Mouse (Mus musculus): ENCODE results near the gene Cers2.
A peak's percentile ranks its signal among the peaks of the same experiment; 100 is the strongest.

The Cers2 gene

DNA sequence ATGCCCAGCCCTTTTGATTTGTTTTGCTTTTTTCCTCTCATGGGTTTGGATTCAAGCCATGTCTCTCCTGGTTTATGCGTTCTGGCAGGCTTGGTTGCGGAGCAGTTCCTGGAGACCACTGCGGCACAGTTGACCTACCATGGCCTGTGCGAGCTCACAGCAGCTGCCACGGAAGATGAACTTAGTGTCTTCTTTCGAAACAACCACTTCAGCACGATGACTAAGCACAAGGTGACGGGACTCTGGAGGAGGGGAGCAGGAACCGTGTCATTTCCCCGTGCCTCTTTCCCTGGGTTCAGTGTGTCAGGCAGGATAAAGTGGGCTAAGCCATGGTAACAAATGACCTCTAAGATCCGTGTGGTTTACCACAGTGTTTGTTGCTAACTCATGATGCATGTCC lies 21.1 kb upstream of the Cers2 start:
- TF ChIP-seq NANOG (IDR thresholded peaks at IDR 0.05; ENCODE audit: borderline replicate concordance, low read length) = no peak
- no peak for TF ChIP-seq POU5F1 (IDR thresholded peaks at IDR 0.05; ENCODE audit: borderline replicate concordance, low read length)
- no peak for TF ChIP-seq CTCF (conservative IDR thresholded peaks at IDR 0.05; ENCODE audit: low read length)
- peaks cover 93% of the 10 kb centered on the region for H3K4me1 ChIP-seq (replicated peaks; ENCODE audit: low read depth, low read length)
- H3K27me3 ChIP-seq (ENCODE audit: insufficient read depth, low read length) = no peaks in the 10 kb centered on the region
- 0 out of 2 replicates have a peak overlapping the region, but pooled peaks have one; percentile 13 for H3K4me3 ChIP-seq (replicated peaks; ENCODE audit: low read length)
- H3K36me3 ChIP-seq (ENCODE audit: insufficient read depth, low read length) = peaks cover 99% of the 10 kb centered on the region
- no peaks in the 10 kb centered on the region for H3K9me3 ChIP-seq (ENCODE audit: low read length)

DNA sequence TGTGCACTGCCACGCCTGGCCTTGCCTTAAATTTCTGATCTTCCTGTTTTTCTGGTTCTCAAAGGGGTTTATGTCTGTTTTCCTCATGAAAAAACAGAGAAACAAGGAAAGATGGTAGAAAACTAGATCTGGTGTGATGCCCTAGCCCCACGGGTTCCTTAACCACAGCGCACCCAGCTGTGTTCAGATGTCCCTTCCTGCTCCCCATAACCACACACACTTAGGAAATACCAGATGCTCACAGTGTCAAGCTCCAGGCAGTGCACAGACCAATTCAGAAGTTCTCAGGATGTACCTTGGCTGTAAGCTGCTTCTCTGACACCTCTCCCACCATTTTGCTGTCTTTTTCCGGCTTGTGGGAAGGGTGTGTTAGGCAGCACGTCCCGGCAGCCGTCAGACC lies 20.3 kb upstream of the Cers2 start:
- H3K4me1 ChIP-seq (replicated peaks; ENCODE audit: low read depth, low read length) = peaks cover 89% of the 10 kb centered on the region
- no peak overlapping the region; the same call in 1 of the 2 replicates for H3K4me3 ChIP-seq (replicated peaks; ENCODE audit: low read length)
- TF ChIP-seq CTCF (conservative IDR thresholded peaks at IDR 0.05; ENCODE audit: low read length) (no peak), NANOG (IDR thresholded peaks at IDR 0.05; ENCODE audit: borderline replicate concordance, low read length) (no peak), POU5F1 (IDR thresholded peaks at IDR 0.05; ENCODE audit: borderline replicate concordance, low read length) (no peak)
- peaks cover 91% of the 10 kb centered on the region for H3K36me3 ChIP-seq (ENCODE audit: insufficient read depth, low read length)
- no peaks in the 10 kb centered on the region for H3K9me3 ChIP-seq (ENCODE audit: low read length)
- H3K27me3 ChIP-seq (ENCODE audit: insufficient read depth, low read length) = no peaks in the 10 kb centered on the region

DNA sequence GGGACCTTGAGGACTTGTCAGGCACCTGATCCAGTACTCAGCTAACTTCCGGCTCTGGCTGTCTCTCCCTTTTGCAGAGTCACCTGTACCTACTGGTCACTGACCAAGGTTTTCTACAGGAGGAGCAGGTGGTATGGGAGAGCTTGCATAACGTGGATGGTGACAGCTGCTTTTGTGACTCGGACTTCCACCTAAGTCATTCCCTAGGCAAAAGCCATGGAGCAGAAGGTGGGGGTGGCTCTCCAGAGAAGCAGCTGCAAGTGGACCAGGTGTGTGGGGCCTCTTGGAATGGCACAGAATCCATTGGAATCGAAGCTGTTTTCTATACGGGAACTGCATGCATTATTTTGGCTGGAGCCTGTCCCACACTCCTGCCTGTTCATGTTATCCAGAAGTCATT lies 19.9 kb upstream of the Cers2 start:
- Histone ChIP-seq H3K36me3 (ENCODE audit: insufficient read depth, low read length) (peaks cover 87% of the 10 kb centered on the region), H3K4me1 (replicated peaks; ENCODE audit: low read depth, low read length) (peaks cover 87% of the 10 kb centered on the region), H3K9me3 (ENCODE audit: low read length) (no peaks in the 10 kb centered on the region), H3K4me3 (replicated peaks; ENCODE audit: low read length) (no peak overlapping the region; the same call in 1 of the 2 replicates), H3K27me3 (ENCODE audit: insufficient read depth, low read length) (no peaks in the 10 kb centered on the region)
- TF ChIP-seq NANOG (IDR thresholded peaks at IDR 0.05; ENCODE audit: borderline replicate concordance, low read length) (no peak), POU5F1 (IDR thresholded peaks at IDR 0.05; ENCODE audit: borderline replicate concordance, low read length) (no peak), CTCF (conservative IDR thresholded peaks at IDR 0.05; ENCODE audit: low read length) (no peak)

DNA sequence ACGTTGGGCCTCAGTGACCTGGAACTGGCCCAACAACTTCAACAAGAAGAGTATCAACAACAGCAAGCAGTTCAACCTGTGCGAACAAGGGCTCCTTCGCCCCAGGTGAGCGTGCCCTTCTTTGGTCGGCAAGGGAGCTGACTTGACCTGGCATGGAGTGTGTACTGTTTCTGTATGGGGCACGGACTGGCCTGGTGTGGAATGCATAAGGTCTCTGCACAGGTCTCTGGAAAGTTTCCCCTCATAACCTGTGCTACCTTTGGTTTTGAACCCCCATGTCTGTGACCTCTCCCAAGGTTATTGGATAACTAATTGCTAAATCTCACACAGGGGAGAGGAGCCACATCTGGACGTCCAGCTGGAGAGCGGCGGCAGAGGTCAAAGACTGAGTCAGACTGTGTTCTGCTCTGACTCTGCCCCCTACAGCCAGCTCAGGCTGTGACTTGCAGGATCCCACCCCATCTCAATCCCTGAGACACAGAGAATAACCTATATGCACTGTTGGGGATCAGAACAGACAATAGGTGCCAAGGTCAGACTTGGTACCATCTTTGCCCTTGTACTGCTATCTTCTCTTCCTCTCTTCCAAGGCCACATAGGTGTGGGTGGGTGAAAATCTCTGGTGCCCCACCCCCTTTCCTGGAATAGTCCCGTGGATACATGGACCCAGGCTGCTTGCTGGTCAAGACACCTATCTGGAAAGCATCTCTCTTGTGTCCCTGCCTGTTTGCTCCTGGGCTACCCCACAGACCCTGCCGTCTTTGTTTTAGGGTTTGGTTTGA lies 19.1 kb upstream of the Cers2 start:
- Histone ChIP-seq H3K9me3 (ENCODE audit: low read length) (no peaks in the 10 kb centered on the region), H3K27me3 (ENCODE audit: insufficient read depth, low read length) (no peaks in the 10 kb centered on the region), H3K36me3 (ENCODE audit: insufficient read depth, low read length) (peaks cover 79% of the 10 kb centered on the region), H3K4me3 (replicated peaks; ENCODE audit: low read length) (no peak overlapping the region; the same call in 1 of the 2 replicates), H3K4me1 (replicated peaks; ENCODE audit: low read depth, low read length) (peaks cover 82% of the 10 kb centered on the region)
- TF ChIP-seq POU5F1 (IDR thresholded peaks at IDR 0.05; ENCODE audit: borderline replicate concordance, low read length) = no peak
- no peak for TF ChIP-seq CTCF (conservative IDR thresholded peaks at IDR 0.05; ENCODE audit: low read length)
- TF ChIP-seq NANOG (IDR thresholded peaks at IDR 0.05; ENCODE audit: borderline replicate concordance, low read length) = no peak; the same call in 1 of the 2 replicates

DNA sequence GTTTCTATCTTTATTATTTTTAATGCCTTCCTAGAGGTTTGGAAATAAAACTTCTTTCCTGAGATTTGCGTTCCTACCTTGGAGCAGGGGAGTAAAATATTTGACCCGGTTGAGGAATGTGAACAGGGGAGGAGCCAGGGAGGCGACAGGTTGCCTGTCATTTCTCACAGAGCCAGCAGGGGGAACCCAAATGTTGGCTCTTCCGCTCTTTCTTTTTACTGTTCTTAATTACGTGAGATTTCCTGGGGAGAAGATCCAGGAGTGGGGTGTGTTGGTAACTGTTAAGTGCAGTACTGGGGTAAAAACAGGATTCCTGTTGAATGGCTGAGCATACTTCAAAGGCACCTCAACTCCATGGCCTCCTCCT lies 18.5 kb upstream of the Cers2 start:
- Histone ChIP-seq H3K9me3 (ENCODE audit: low read length) (no peaks in the 10 kb centered on the region), H3K4me3 (replicated peaks; ENCODE audit: low read length) (no peak overlapping the region), H3K36me3 (ENCODE audit: insufficient read depth, low read length) (peaks cover 74% of the 10 kb centered on the region), H3K27me3 (ENCODE audit: insufficient read depth, low read length) (no peaks in the 10 kb centered on the region), H3K4me1 (replicated peaks; ENCODE audit: low read depth, low read length) (peaks cover 76% of the 10 kb centered on the region)
- TF ChIP-seq POU5F1 (IDR thresholded peaks at IDR 0.05; ENCODE audit: borderline replicate concordance, low read length) (no peak), CTCF (conservative IDR thresholded peaks at IDR 0.05; ENCODE audit: low read length) (peak; percentile 75)

DNA sequence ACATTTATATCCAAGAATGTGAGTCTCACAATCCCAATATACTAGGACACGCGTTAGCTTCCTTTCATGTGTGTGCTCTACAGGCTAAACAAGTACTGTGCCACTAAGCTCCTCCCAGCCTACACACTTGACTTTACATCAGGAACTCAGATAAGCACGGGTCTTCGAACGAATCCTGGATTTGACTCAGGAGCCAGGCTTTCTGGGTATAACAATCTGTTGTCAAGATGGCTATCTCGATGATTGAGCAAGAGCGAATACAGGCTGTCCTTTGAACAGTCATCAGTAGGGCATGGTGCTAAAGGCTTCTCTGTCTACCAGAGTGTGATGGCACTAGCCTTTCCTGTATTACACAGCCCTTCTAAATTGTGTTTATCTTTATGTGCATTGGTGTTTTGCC lies 16.6 kb upstream of the Cers2 start:
- H3K9me3 ChIP-seq (ENCODE audit: low read length) = no peaks in the 10 kb centered on the region
- peaks cover 57% of the 10 kb centered on the region for H3K4me1 ChIP-seq (replicated peaks; ENCODE audit: low read depth, low read length)
- no peaks in the 10 kb centered on the region for H3K27me3 ChIP-seq (ENCODE audit: insufficient read depth, low read length)
- H3K36me3 ChIP-seq (ENCODE audit: insufficient read depth, low read length) = peaks cover 54% of the 10 kb centered on the region
- TF ChIP-seq NANOG (IDR thresholded peaks at IDR 0.05; ENCODE audit: borderline replicate concordance, low read length) (no peak), POU5F1 (IDR thresholded peaks at IDR 0.05; ENCODE audit: borderline replicate concordance, low read length) (no peak), CTCF (conservative IDR thresholded peaks at IDR 0.05; ENCODE audit: low read length) (no peak)
- no peak overlapping the region for H3K4me3 ChIP-seq (replicated peaks; ENCODE audit: low read length)

DNA sequence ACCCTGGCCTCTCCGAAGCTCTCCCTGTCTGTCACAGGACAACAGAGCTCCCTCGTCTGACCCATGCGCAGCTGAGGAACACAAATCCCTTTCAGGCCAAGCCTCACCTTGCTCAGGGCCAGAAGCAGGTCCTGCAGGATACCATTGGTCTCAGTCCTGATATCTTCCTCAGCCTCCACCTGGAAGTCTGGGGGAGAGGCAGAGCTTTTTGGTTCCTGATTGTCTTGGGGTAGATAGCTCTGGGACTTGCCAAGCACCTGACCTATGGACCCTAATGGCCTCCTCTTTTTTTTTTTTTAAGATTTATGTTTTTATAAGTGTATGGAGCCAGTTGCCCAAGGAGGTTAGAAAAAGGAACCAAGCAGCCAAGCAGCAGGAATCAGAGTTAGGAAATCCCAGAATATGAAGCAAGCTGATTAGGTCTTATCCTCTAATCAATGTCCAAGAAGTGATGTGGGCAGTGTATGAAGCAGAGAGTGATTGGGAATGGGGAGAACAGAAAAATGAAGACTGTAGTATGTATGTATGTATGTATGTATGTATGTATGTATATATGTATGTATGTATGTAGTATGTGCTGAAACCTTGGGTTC lies 13.3 kb upstream of the Cers2 start:
- no peaks in the 10 kb centered on the region for H3K27me3 ChIP-seq (ENCODE audit: insufficient read depth, low read length)
- no peak for TF ChIP-seq POU5F1 (IDR thresholded peaks at IDR 0.05; ENCODE audit: borderline replicate concordance, low read length)
- no peak for TF ChIP-seq NANOG (IDR thresholded peaks at IDR 0.05; ENCODE audit: borderline replicate concordance, low read length)
- TF ChIP-seq CTCF (conservative IDR thresholded peaks at IDR 0.05; ENCODE audit: low read length) = no peak
- H3K9me3 ChIP-seq (ENCODE audit: low read length) = peaks cover 10% of the 10 kb centered on the region
- peaks cover 21% of the 10 kb centered on the region for H3K36me3 ChIP-seq (ENCODE audit: insufficient read depth, low read length)
- H3K4me1 ChIP-seq (replicated peaks; ENCODE audit: low read depth, low read length) = peaks cover 24% of the 10 kb centered on the region
- H3K4me3 ChIP-seq (replicated peaks; ENCODE audit: low read length) = no peak overlapping the region

DNA sequence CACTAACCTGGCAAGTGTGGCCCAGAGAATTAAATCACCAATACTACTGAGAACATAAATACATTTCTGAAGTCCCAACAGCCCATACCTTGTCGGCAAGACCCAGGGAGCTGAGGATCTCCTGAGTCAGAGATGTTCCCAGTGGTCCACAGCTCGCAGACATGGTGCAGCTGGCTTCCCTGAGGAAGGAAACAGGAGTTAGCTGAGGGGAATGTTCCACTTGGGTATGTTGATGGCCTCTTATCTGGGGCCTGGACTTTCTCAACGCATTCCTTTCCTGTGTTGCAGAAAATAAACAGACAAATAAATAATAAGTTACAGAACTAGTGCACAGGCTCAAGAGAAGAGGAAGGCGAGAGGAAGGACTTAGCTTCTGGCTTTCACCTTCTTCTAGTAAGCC lies 8.3 kb upstream of the Cers2 start:
- TF ChIP-seq POU5F1 (IDR thresholded peaks at IDR 0.05; ENCODE audit: borderline replicate concordance, low read length) (no peak), CTCF (conservative IDR thresholded peaks at IDR 0.05; ENCODE audit: low read length) (no peak), NANOG (IDR thresholded peaks at IDR 0.05; ENCODE audit: borderline replicate concordance, low read length) (no peak)
- no peaks in the 10 kb centered on the region for H3K27me3 ChIP-seq (ENCODE audit: insufficient read depth, low read length)
- no peaks in the 10 kb centered on the region for H3K36me3 ChIP-seq (ENCODE audit: insufficient read depth, low read length)
- no peaks in the 10 kb centered on the region for H3K4me1 ChIP-seq (replicated peaks; ENCODE audit: low read depth, low read length)
- no peak overlapping the region for H3K4me3 ChIP-seq (replicated peaks; ENCODE audit: low read length)
- H3K9me3 ChIP-seq (ENCODE audit: low read length) = peaks cover 59% of the 10 kb centered on the region

Data from E14TG2a.4 (cell line).